Mouse (Mus musculus): Measurements from ENCODE around the gene Rae1. TPM values are rescaled to one million over a fixed set of nuclear protein-coding genes. Genes with fewer than 3 reads are reported as not detected.

Gene Rae1
- polyA plus RNA-seq, 1 experiment from 2014 or later: 119 TPM

DNA sequence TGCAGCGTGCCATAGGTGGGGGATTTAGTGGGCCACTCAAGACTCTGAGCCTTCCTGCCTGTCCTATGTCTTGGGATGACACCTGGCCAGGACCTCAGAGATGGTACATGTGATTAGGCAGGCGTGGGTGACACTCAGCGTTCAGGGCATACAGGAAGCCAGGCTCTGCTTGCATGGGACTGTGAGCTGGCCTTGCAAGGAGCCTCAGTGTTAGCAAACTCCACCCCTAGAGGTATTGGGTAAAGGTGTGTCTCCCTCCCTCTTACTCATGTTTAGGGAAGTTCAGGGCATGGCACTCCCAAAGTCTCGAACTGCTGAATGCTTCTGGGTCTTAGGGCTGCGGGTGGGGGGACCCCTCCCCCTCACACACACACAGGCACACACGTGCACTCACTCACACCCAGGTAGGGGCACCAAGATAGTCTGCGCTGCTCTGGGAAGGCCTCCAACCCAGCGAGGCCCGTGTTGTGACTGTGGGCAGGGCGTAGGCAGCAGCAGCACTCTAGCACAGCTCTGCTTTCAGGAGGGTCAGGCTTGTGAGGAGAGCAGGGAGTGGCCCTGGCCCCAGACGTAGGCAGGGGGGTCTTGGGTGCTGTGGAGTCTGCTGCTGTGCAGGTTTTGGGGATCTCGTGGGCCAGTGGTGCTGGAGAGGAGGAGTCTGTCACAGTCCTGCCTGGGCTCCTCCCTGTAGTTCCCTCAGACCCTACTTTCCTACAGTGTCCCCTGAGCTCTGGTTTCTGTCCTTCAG is 30.8 kb downstream of the Rae1 start:
- H3K9me3 ChIP-seq (replicated peaks): no peaks in the 10 kb centered on the region
- peaks cover 100% of the 10 kb centered on the region for H3K36me3 ChIP-seq
- H3K27ac ChIP-seq: peak overlapping the region; percentile 99
- H3K27me3 ChIP-seq (replicated peaks): no peaks in the 10 kb centered on the region
- no peak for ATAC-seq
- H3K4me2 ChIP-seq: peak overlapping the region; percentile 91
- peak overlapping the region; percentile 25 for H3K4me3 ChIP-seq
- H3K4me1 ChIP-seq: peaks cover 100% of the 10 kb centered on the region
- 64% methylated on average over 12 of the region's 12 CpGs for WGBS (ENCODE audit: insufficient replicate concordance)
- H3K9ac ChIP-seq: peak overlapping the region; percentile 97

DNA sequence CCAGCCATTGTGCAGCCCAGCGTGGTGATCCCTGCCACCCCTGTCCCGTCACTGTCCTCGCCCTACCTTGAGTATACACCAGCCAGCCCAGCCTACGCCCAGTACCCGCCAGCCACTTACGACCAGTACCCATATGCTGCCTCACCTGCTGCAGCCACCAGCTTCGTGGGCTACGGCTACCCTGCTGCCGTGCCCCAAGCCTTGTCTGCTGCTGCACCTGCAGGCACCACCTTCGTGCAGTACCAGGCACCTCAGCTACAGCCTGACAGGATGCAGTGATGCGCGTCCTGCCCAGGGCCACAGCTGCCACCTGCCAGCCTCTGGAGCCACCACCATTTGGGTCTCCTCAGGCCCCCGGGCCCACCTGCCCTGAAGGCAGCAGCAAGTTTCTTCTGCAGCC is 33.6 kb downstream of the Rae1 start:
- Histone ChIP-seq H3K4me2 (peak overlapping the region; percentile 91), H3K4me1 (peaks cover 99% of the 10 kb centered on the region), H3K9ac (peak overlapping the region; percentile 97), H3K27me3 (replicated peaks) (no peaks in the 10 kb centered on the region), H3K36me3 (peaks cover 88% of the 10 kb centered on the region), H3K9me3 (replicated peaks) (no peaks in the 10 kb centered on the region), H3K4me3 (peak overlapping the region; percentile 42), H3K27ac (peak overlapping the region; percentile 99)
- no peak for ATAC-seq
- 85% methylated on average over 13 of the region's 13 CpGs for WGBS (ENCODE audit: insufficient replicate concordance)

DNA sequence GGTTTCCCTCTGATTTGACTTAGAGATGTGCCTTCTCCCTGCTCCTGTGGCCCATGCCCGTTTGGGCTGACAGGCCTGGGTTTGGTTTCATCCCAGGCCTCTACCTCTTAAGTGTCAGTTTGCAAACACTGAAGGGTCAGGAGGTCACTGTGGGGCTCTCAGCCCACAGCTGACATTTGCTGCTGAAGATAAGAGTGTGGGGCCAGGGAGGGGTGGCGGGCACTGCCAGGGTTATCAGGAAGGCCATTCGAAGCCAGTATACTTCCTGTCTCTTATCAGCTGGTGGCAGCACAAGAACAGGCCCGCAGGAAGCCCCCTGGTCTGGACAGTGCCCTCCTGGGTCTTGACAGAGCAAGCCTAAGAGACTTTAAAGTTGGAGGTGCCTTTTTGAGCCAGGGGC is 35.1 kb downstream of the Rae1 start:
- peak; percentile 66 for ATAC-seq
- peak overlapping the region; percentile 42 for H3K4me3 ChIP-seq
- H3K4me1 ChIP-seq: peaks cover 99% of the 10 kb centered on the region
- WGBS (ENCODE audit: insufficient replicate concordance): 3% methylated on average over 4 of the region's 4 CpGs
- peak overlapping the region; percentile 99 for H3K27ac ChIP-seq
- peak overlapping the region; percentile 91 for H3K4me2 ChIP-seq
- no peaks in the 10 kb centered on the region for H3K9me3 ChIP-seq (replicated peaks)
- H3K36me3 ChIP-seq: peaks cover 80% of the 10 kb centered on the region
- peak overlapping the region; percentile 97 for H3K9ac ChIP-seq
- H3K27me3 ChIP-seq (replicated peaks): no peaks in the 10 kb centered on the region

DNA sequence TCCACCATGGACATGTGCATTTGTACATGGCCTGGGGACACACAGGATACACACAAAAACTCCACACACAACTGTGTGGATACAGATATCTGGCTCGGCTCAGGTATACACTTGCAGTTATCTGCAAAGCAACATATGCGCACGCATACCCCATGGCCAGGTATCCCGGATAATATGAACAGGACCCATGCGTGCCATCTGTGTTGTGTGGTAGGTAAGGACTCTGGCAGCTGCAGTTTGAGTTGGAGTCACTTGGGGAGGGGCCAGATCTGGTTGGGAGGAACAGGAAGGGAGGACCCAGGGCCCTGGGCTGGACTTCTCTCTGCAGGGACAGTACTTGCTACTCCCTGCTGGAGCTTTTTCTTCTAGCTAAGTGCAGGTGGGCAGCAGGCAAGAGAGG is 35.7 kb downstream of the Rae1 start:
- peak overlapping the region; percentile 99 for H3K27ac ChIP-seq
- H3K4me1 ChIP-seq: peaks cover 99% of the 10 kb centered on the region
- H3K36me3 ChIP-seq: peaks cover 73% of the 10 kb centered on the region
- WGBS (ENCODE audit: insufficient replicate concordance): 44% methylated on average over 5 of the region's 5 CpGs
- H3K9me3 ChIP-seq (replicated peaks): no peaks in the 10 kb centered on the region
- H3K4me3 ChIP-seq: peak overlapping the region; percentile 31
- H3K9ac ChIP-seq: peak overlapping the region; percentile 75
- H3K4me2 ChIP-seq: peak overlapping the region; percentile 91
- no peaks in the 10 kb centered on the region for H3K27me3 ChIP-seq (replicated peaks)
- no peak for ATAC-seq

DNA sequence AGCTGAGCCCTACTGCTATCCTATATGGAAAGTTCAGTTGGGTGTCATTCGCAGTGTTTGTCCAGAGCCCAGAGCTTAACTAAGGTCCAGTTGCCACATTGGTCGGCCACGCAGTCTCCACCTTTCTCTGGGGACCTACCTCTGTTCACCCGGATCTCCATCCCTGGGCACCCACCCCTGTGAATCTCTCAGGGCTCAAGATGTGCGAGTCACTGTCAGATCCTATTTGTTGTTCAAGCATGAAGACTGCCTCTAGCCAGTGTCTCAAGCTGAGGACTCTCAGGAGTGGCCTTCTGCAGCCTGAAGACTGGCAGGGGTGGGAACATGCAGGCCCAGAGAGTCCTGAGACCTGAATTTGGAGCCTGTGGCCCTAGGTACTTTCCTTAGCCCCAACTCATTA is 36.1 kb downstream of the Rae1 start:
- peak overlapping the region; percentile 99 for H3K27ac ChIP-seq
- H3K4me3 ChIP-seq: peak overlapping the region; percentile 31
- H3K9ac ChIP-seq: peak overlapping the region; percentile 75
- no peaks in the 10 kb centered on the region for H3K27me3 ChIP-seq (replicated peaks)
- H3K4me1 ChIP-seq: peaks cover 99% of the 10 kb centered on the region
- H3K36me3 ChIP-seq: peaks cover 69% of the 10 kb centered on the region
- H3K9me3 ChIP-seq (replicated peaks): no peaks in the 10 kb centered on the region
- WGBS (ENCODE audit: insufficient replicate concordance): 53% methylated on average over 5 of the region's 5 CpGs
- H3K4me2 ChIP-seq: peak overlapping the region; percentile 91
- no peak for ATAC-seq

DNA sequence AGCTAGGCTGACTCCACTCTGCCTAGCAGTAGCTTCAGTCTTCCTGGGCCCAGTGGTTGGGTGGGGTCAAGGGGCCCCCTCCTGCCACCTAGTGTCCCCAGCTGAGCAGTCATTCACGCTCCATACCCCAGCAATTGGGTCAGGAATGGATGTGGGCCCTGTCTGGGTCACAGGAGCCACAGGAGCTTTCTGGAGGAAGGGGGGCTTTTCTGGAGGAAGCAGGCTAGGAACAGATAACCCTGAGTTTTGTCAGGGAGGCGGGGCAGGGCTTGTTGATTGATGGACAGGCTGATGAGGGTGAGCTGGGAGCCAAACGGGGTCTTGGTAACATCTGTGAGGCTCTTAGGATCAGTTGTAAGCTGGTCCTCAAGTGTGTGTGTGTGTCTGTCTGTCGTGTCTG is 36.7 kb downstream of the Rae1 start:
- Histone ChIP-seq H3K27me3 (replicated peaks) (no peaks in the 10 kb centered on the region), H3K4me1 (peaks cover 99% of the 10 kb centered on the region), H3K9ac (peak overlapping the region; percentile 75)

DNA sequence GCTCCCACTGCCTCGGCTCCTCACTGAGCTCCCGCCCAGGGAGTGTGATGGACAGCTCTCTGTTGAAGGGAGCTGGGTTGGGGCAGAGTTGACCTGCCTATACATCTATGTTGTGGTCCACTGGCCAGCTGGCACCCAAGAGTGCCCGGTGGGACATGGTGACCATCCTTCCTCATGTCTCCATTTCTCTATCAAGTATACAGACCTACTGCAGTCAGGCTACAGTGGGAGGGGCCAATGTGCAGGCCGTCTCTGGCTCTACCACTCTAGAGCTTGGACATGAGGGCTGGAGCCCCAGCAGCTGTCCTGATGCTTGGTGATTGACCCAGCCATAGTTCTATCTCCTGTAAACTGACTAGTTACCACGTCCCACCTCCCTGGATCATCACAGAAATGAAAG is 37.4 kb downstream of the Rae1 start:
- Histone ChIP-seq H3K9ac (peak overlapping the region; percentile 75), H3K4me3 (peak overlapping the region; percentile 35), H3K4me2 (peak overlapping the region; percentile 91)

More for the DNA sequence above, 36.7 kb downstream of the Rae1 start:
- Histone ChIP-seq H3K27ac (peak overlapping the region; percentile 99), H3K4me2 (peak overlapping the region; percentile 91), H3K9me3 (replicated peaks) (no peaks in the 10 kb centered on the region), H3K4me3 (peak overlapping the region; percentile 31; the same call in 1 of the 2 replicates), H3K36me3 (peaks cover 64% of the 10 kb centered on the region)
- WGBS (ENCODE audit: insufficient replicate concordance): 14% methylated on average over 4 of the region's 4 CpGs
- no peak for ATAC-seq

DNA sequence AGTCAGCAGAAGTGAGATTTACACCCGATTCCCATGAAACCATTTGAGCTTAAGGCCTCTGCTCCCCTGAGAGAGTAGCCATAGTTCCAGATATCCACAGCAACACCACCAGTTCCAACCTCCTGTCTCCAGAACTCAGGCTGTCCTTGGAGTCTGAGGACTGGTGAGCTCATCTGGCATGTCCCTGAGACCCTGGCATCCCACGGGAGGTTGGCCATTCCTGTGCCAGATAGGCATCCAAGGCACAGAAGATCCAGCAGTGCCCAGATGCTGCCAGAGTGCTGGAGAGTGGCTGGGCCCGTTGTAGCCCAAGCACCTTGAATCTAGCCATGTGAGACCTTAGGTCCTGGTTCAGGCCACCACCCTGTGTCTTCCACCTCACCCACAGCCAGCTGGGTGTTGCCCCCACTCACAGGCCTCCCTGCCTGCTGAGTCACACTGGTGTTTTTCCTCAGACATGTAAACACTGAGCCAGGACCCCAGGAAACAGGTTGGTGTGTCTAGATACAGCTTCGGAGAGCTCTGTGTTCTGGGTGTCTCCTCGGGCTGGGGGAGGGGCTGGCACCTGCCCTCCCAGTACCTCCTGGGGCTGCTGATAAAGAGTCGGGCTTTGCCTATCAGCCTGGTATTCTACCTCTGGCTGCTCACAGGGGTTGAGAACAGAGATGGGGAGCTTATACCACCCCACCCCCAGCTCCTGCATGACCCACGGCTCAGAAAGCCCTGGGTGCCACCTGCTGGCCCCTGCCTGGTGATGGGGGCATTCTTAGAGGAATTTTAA is 38.1 kb downstream of the Rae1 start:
- peak; percentile 87 for ATAC-seq
- H3K4me3 ChIP-seq: peak overlapping the region; percentile 35
- peaks cover 99% of the 10 kb centered on the region for H3K4me1 ChIP-seq
- H3K4me2 ChIP-seq: peak overlapping the region; percentile 91
- H3K9ac ChIP-seq: peak overlapping the region; percentile 75
- peaks cover 50% of the 10 kb centered on the region for H3K36me3 ChIP-seq
- H3K9me3 ChIP-seq (replicated peaks): no peaks in the 10 kb centered on the region
- 26% methylated on average over 7 of the region's 7 CpGs for WGBS (ENCODE audit: insufficient replicate concordance)
- no peaks in the 10 kb centered on the region for H3K27me3 ChIP-seq (replicated peaks)
- H3K27ac ChIP-seq: peak overlapping the region; percentile 99

More for the DNA sequence above, 37.4 kb downstream of the Rae1 start:
- no peak for ATAC-seq
- Histone ChIP-seq H3K9me3 (replicated peaks) (no peaks in the 10 kb centered on the region), H3K27me3 (replicated peaks) (no peaks in the 10 kb centered on the region), H3K4me1 (peaks cover 99% of the 10 kb centered on the region), H3K27ac (peak overlapping the region; percentile 99), H3K36me3 (peaks cover 56% of the 10 kb centered on the region)
- WGBS (ENCODE audit: insufficient replicate concordance): 33% methylated on average over 5 of the region's 5 CpGs

DNA sequence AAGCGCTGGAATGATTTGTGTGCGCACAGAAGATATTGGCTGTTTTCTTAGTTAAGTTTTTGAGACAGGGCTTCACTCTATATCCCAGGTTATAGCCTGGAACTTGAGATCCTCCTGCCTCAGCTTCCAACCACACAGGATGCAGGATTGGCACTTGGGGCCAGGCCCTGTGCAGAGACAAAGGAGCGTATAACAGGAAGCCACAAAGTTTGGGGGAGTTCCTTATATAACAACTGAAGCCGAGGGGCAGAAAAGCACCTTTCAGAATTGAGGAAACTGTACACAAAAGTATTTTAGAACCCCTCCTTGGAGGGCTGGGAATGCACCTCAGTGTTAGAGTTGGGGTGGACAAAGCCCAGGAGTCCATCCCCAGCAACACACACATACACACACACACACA is 39.1 kb downstream of the Rae1 start:
- H3K4me1 ChIP-seq: peaks cover 99% of the 10 kb centered on the region
- 59% methylated on average over 4 of the region's 4 CpGs for WGBS (ENCODE audit: insufficient replicate concordance)
- H3K9me3 ChIP-seq (replicated peaks): no peaks in the 10 kb centered on the region
- H3K36me3 ChIP-seq: peaks cover 39% of the 10 kb centered on the region
- H3K27ac ChIP-seq: peak overlapping the region; percentile 99
- peak overlapping the region; percentile 91 for H3K4me2 ChIP-seq
- H3K9ac ChIP-seq: peak overlapping the region; percentile 49
- no peak for ATAC-seq
- no peak overlapping the region for H3K4me3 ChIP-seq
- no peaks in the 10 kb centered on the region for H3K27me3 ChIP-seq (replicated peaks)

DNA sequence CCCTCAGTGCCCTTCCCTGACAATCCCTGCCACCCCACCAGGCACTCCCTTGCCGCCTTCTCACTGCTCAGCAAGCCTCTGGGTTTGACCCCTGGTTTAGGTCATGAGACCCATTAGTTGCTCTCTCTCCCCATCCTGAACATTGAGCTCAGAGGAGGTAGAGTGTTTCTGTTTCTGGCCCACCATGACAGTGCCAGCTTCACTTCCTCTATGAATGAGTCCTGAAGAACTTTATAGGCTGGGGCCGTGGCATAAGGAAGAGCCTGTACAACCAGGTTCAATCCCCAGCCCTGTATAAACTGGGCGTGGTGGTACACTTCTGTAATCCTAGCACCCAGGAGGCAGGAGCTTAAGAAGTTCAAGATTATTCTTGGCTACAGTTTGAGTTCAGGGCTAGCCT is 40.9 kb downstream of the Rae1 start:
- WGBS (ENCODE audit: insufficient replicate concordance): 71% methylated on average over 3 of the region's 3 CpGs
- H3K27ac ChIP-seq: peak overlapping the region; percentile 99
- no peak for ATAC-seq

DNA sequence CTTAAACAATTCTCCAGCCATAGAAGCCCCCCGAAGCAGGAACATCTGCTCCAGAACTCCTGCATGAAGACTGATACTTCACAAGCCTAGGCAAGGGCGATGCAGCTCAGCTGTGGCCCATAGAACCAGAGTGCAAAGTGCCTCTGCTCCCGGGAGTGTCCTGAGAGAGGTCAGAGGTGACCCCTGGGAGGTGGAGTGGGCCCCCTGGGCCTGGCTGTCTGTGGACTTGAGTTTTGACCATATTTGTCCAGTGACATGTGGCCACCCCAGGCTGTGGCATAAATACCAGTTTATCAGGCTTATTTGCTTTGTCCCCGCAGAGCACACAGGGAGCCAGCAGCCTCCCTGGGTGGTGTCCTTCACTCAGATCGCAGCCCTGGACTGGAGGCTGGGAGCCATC is 41.3 kb downstream of the Rae1 start:
- Histone ChIP-seq H3K27me3 (replicated peaks) (no peaks in the 10 kb centered on the region), H3K4me3 (no peak overlapping the region), H3K9me3 (replicated peaks) (no peaks in the 10 kb centered on the region), H3K4me2 (no peak overlapping the region), H3K36me3 (peaks cover 17% of the 10 kb centered on the region), H3K4me1 (peaks cover 95% of the 10 kb centered on the region), H3K9ac (peak overlapping the region; percentile 49), H3K27ac (peak overlapping the region; percentile 99)
- ATAC-seq: no peak
- WGBS (ENCODE audit: insufficient replicate concordance): 69% methylated on average over 5 of the region's 5 CpGs

More for the DNA sequence above, 40.9 kb downstream of the Rae1 start:
- Histone ChIP-seq H3K9ac (peak overlapping the region; percentile 49), H3K36me3 (peaks cover 22% of the 10 kb centered on the region), H3K9me3 (replicated peaks) (no peaks in the 10 kb centered on the region), H3K4me3 (no peak overlapping the region), H3K27me3 (replicated peaks) (no peaks in the 10 kb centered on the region), H3K4me2 (no peak overlapping the region), H3K4me1 (peaks cover 95% of the 10 kb centered on the region)

DNA sequence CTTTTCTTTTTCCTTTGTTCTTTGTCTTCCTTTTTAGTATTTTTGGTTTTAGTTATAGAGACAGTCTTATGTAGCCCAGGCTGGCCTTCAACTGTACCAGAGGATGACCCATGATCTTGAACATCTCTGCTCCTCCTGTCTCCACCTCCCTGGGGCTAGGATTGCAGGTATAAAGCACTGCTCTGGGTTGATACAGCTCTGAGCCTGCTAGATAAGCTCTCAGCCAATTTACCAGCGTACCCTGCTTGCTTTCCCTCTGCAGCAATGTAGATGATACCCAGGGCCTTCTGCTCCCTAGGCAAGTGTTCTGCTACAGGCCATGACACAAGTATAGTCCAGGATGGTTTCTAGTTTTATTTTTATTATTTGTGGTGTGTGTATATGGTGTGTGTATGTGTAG is 42.0 kb downstream of the Rae1 start:
- Histone ChIP-seq H3K4me2 (no peak overlapping the region), H3K27me3 (replicated peaks) (no peaks in the 10 kb centered on the region), H3K4me3 (no peak overlapping the region), H3K36me3 (0 out of 2 replicates have a peak, but pooled peaks cover 11% of the 10 kb centered on the region), H3K27ac (peak overlapping the region; percentile 99), H3K9ac (0 out of 2 replicates have a peak overlapping the region, but pooled peaks have one; percentile 14), H3K4me1 (peaks cover 95% of the 10 kb centered on the region), H3K9me3 (replicated peaks) (no peaks in the 10 kb centered on the region)
- 9% methylated on average over 1 of the region's 1 CpGs for WGBS (ENCODE audit: insufficient replicate concordance)
- no peak for ATAC-seq
